Mouse (Mus musculus) embryonic facial prominence, embryonic 15.5 days (tissue): ENCODE results near the gene Gm44579. TPM values are rescaled to one million over a fixed set of nuclear protein-coding genes. Genes with fewer than 3 reads are reported as not detected.
A peak's percentile ranks its signal among the peaks of the same experiment; 100 is the strongest.

Experiments
- ATAC-seq: fragments of 200-750 bp; cut with Nextera tagmentation; 2 replicates; pipeline ENCODE4 v1.8.0; 2017; ENCODE audit warnings: low read depth, moderate TSS enrichment; ENCODE audit not compliant: insufficient number of reproducible peaks, low FRiP score, low TSS enrichment
- H3K27ac ChIP-seq: fragments of 300-500 bp; sonication (generic); replicated peaks from 2 replicates; pipeline ENCODE4 v1.5.1; 2015; ENCODE audit warnings: mild to moderate bottlenecking, inconsistent platforms
- H3K27me3 ChIP-seq: fragments of 300-500 bp; sonication (generic); 2 replicates; pipeline ENCODE4 v1.6.1; 2015; ENCODE audit warnings: inconsistent platforms
- H3K36me3 ChIP-seq: fragments of 300-500 bp; sonication (generic); 2 replicates; pipeline ENCODE4 v1.6.1; 2015; ENCODE audit warnings: mild to moderate bottlenecking, inconsistent platforms
- H3K4me1 ChIP-seq: fragments of 300-500 bp; sonication (generic); 2 replicates; pipeline ENCODE4 v1.6.1; 2015; ENCODE audit warnings: inconsistent platforms
- H3K4me2 ChIP-seq: fragments of 300-500 bp; sonication (generic); replicated peaks from 2 replicates; pipeline ENCODE4 v1.6.1; 2015; ENCODE audit warnings: mild to moderate bottlenecking, inconsistent platforms
- H3K4me3 ChIP-seq: fragments of 300-500 bp; sonication (generic); replicated peaks from 2 replicates; pipeline ENCODE4 v1.5.1; 2015; ENCODE audit warnings: mild to moderate bottlenecking, inconsistent platforms
- H3K9ac ChIP-seq: fragments of 300-500 bp; sonication (generic); 2 replicates; pipeline ENCODE4 v1.6.1; 2015; ENCODE audit warnings: inconsistent platforms
- H3K9me3 ChIP-seq: fragments of 300-500 bp; sonication (generic); replicated peaks from 2 replicates; pipeline ENCODE4 v1.6.1; 2016; ENCODE audit warnings: inconsistent platforms
- WGBS: fragments of 180-500 bp; shearing (Covaris S2); methylation state at CpG from one replicate; pipeline ENCODE4 v1.1.7; 2015; 5-methylcytosine and 5-hydroxymethylcytosine counted together
- polyA plus RNA-seq: library from polyadenylated mRNA; unstranded; fragments of >200 nt; fragmentation: Nextera tagmentation; extraction: Ambion mirVana; gene quantifications from 2 replicates; pipeline ENCODE4 v1.2.1, GENCODE M21; 2015

The Gm44579 gene
- polyA plus RNA-seq, 1 experiment from 2014 or later, result not detected

GRCm38 (mm10) chr15:98195442-98195841, 25.3 kb downstream of the Gm44579 start, which contains the start of gene Olfr288:
Olfr288 (minus strand) TSS chr15:98195542.
- ATAC-seq, result no peak
- H3K4me1 ChIP-seq, result no peaks in the 10 kb centered on the region
- no peak within 1 kb of the TSS for H3K27ac ChIP-seq
- 61% methylated on average over 3 of the region's 3 CpGs for WGBS
- H3K9me3 ChIP-seq, result no peaks in the 10 kb centered on the region
- H3K27me3 ChIP-seq, result no peaks in the 10 kb centered on the region
- no peak within 1 kb of the TSS for H3K4me3 ChIP-seq
- no peak within 1 kb of the TSS for H3K4me2 ChIP-seq
- H3K9ac ChIP-seq, result no peak within 1 kb of the TSS
- H3K36me3 ChIP-seq, result no peaks in the 10 kb centered on the region

- Histone ChIP-seq H3K4me1 (peaks cover 10% of the 10 kb centered on the region; the same call in 1 of the 2 replicates), H3K4me2 (no peak overlapping the region), H3K27me3 (0 out of 2 replicates have a peak, but pooled peaks cover 4% of the 10 kb centered on the region), H3K9me3 (no peaks in the 10 kb centered on the region), H3K27ac (no peak overlapping the region), H3K36me3 (no peaks in the 10 kb centered on the region), H3K9ac (no peak overlapping the region), H3K4me3 (no peak overlapping the region)
- WGBS, result 33% methylated on average over 4 of the region's 4 CpGs
- ATAC-seq, result no peak
These were observed 36.3 kb downstream of the Gm44579 start for GRCm38 (mm10) chr15:98184456-98184855.

GRCm38 (mm10) chr15:98181856-98182570, 38.8 kb downstream of the Gm44579 start:
- H3K27me3 ChIP-seq, result 0 out of 2 replicates have a peak, but pooled peaks cover 10% of the 10 kb centered on the region
- no peak overlapping the region for H3K27ac ChIP-seq
- no peak for ATAC-seq
- peak overlapping the region; percentile 69 for H3K4me2 ChIP-seq
- no peak overlapping the region; the same call in 1 of the 2 replicates for H3K4me3 ChIP-seq
- H3K4me1 ChIP-seq, result peaks cover 10% of the 10 kb centered on the region; the same call in 1 of the 2 replicates
- H3K9ac ChIP-seq, result no peak overlapping the region
- WGBS, result 66% methylated on average over 12 of the region's 12 CpGs
- no peaks in the 10 kb centered on the region for H3K9me3 ChIP-seq
- H3K36me3 ChIP-seq, result no peaks in the 10 kb centered on the region

DNA sequence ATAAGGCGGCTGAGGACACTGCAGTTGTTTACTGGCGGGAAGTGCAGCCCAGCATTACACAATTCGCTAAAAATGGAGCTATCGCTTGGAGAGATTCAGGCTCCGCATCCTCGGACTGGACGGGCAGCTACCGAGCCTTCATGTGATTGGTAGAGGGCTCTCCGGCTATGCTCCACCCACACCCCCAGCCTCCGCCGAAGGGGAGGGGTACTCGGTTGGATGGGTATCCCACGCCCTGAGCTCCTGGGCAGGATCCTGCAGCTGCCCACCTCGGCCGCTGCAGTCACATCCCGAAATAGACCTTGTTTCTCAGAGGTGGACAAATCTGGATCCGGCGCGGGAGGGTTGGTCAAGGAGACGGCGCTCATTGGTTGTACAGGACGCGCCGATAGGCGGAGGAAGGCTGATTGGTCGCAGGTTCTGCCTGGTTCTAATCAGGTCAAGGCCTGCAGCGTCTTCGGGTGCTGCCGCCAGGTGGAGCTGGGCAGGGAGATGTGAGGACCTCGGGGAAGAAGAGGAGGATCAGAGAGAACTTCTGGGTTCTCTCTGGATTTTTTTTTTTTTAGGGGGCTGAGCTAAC, 39.6 kb downstream of the Gm44579 start:
- peaks cover 10% of the 10 kb centered on the region; the same call in 1 of the 2 replicates for H3K4me1 ChIP-seq
- H3K9me3 ChIP-seq, result no peaks in the 10 kb centered on the region
- peaks cover 16% of the 10 kb centered on the region; the same call in 1 of the 2 replicates for H3K27me3 ChIP-seq
- no peak overlapping the region; the same call in 1 of the 2 replicates for H3K9ac ChIP-seq
- peak overlapping the region; percentile 59 for H3K4me3 ChIP-seq
- H3K36me3 ChIP-seq, result no peaks in the 10 kb centered on the region
- ATAC-seq, result peak; percentile 95
- peak overlapping the region; percentile 69 for H3K4me2 ChIP-seq
- no peak overlapping the region; the same call in 1 of the 2 replicates for H3K27ac ChIP-seq
- WGBS, result under 1% methylated on average over 30 of the region's 30 CpGs

GRCm38 (mm10) chr15:98180567-98181131, 40.1 kb downstream of the Gm44579 start:
- peak overlapping the region; percentile 59 for H3K4me3 ChIP-seq
- WGBS, result 6% methylated on average over 26 of the region's 26 CpGs
- H3K9ac ChIP-seq, result no peak overlapping the region
- no peaks in the 10 kb centered on the region for H3K36me3 ChIP-seq
- peaks cover 22% of the 10 kb centered on the region; the same call in 1 of the 2 replicates for H3K27me3 ChIP-seq
- no peak for ATAC-seq
- no peaks in the 10 kb centered on the region for H3K9me3 ChIP-seq
- peak overlapping the region; percentile 69 for H3K4me2 ChIP-seq
- H3K4me1 ChIP-seq, result peaks cover 10% of the 10 kb centered on the region; the same call in 1 of the 2 replicates
- H3K27ac ChIP-seq, result no peak overlapping the region; the same call in 1 of the 2 replicates

DNA sequence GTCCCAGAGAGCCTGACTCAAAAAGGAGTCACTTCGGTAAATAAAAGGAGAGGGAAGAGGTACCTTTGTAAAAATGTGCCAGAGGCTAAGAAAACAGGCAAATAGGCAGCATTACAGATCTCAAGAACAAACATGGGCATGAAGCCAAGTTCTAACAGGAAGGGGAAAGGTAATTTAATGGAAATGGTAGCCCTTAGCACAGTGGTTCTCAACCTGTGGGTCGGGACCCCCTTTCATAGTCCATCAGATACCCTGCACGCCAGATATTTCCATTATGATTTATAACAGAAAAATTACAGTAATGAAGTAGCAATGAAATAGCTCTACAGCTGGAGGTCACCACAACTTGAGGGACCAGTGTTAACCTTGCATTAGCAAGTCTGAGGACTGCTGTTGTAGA, 43.5 kb downstream of the Gm44579 start:
- H3K4me2 ChIP-seq, result no peak overlapping the region
- H3K27me3 ChIP-seq, result peaks cover 35% of the 10 kb centered on the region; the same call in 1 of the 2 replicates
- peaks cover 10% of the 10 kb centered on the region; the same call in 1 of the 2 replicates for H3K4me1 ChIP-seq
- H3K27ac ChIP-seq, result no peak overlapping the region
- WGBS, result 60% methylated on average over 3 of the region's 3 CpGs
- no peaks in the 10 kb centered on the region for H3K36me3 ChIP-seq
- no peak overlapping the region for H3K9ac ChIP-seq
- ATAC-seq, result no peak
- no peaks in the 10 kb centered on the region for H3K9me3 ChIP-seq
- no peak overlapping the region for H3K4me3 ChIP-seq

- H3K9ac ChIP-seq, result no peak overlapping the region
- H3K9me3 ChIP-seq, result no peaks in the 10 kb centered on the region
- H3K36me3 ChIP-seq, result no peaks in the 10 kb centered on the region
- no peaks in the 10 kb centered on the region for H3K4me1 ChIP-seq
- H3K4me3 ChIP-seq, result no peak overlapping the region
- peaks cover 66% of the 10 kb centered on the region for H3K27me3 ChIP-seq
- H3K27ac ChIP-seq, result no peak overlapping the region
- ATAC-seq, result no peak
- no peak overlapping the region for H3K4me2 ChIP-seq
- 34% methylated on average over 8 of the region's 8 CpGs for WGBS
These were observed 47.0 kb downstream of the Gm44579 start for GRCm38 (mm10) chr15:98173821-98174220.

GRCm38 (mm10) chr15:98172113-98172512, 48.7 kb downstream of the Gm44579 start:
- H3K27me3 ChIP-seq, result peaks cover 76% of the 10 kb centered on the region
- 72% methylated on average over 5 of the region's 5 CpGs for WGBS
- no peaks in the 10 kb centered on the region for H3K36me3 ChIP-seq

DNA sequence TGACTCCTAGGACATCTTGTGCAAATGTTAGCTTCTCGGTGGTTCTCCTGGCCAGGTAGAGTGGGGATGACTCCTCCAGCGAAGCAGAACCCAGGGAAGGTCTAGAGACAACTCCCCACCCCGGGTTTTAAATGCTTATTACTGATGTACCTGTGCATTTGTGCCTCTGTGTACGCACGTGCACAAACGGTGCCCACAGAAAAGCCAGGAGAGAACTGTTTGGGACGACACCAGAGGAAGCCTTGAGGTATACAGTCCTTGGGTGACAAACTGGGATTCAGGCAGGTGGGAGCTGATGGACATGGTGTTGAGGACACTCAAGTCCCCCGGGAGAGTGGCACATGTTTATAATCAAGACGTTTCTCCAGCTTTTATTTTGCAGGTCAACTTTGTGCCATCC, 49.9 kb downstream of the Gm44579 start:
- WGBS, result 65% methylated on average over 9 of the region's 9 CpGs
- no peak for ATAC-seq

More at GRCm38 (mm10) chr15:98172113-98172512, 48.7 kb downstream of the Gm44579 start:
- ATAC-seq, result no peak
- no peak overlapping the region for H3K9ac ChIP-seq
- H3K4me3 ChIP-seq, result no peak overlapping the region
- H3K4me1 ChIP-seq, result peaks cover 10% of the 10 kb centered on the region
- H3K9me3 ChIP-seq, result no peaks in the 10 kb centered on the region
- no peak overlapping the region for H3K27ac ChIP-seq
- H3K4me2 ChIP-seq, result no peak overlapping the region

DNA sequence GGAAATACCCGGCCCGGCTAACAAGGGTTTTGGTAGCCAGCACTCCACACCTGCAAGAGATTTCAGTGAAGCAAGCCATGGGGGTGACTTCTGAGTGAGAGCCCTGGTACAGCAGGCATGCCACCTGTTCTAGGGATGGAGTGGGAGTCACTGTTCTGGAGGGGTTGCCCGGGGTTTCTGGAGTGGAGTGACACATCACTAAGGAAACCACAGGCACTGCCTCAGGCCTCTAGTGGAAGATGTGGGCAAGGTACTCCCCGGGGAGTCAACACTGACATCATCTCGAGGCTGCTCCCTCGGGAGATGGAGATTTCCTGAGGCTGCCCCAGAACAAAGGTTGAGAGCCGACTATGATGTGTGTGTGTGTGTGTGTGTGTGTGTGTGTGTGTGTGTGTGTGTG, 50.4 kb downstream of the Gm44579 start:
- Histone ChIP-seq H3K9me3 (no peaks in the 10 kb centered on the region), H3K4me1 (peaks cover 10% of the 10 kb centered on the region), H3K27me3 (peaks cover 80% of the 10 kb centered on the region), H3K4me2 (no peak overlapping the region), H3K4me3 (no peak overlapping the region), H3K36me3 (no peaks in the 10 kb centered on the region), H3K27ac (no peak overlapping the region), H3K9ac (no peak overlapping the region)
- no peak for ATAC-seq
- WGBS, result 29% methylated on average over 7 of the region's 7 CpGs

More for the DNA sequence above, 49.9 kb downstream of the Gm44579 start:
- Histone ChIP-seq H3K9ac (no peak overlapping the region), H3K27me3 (peaks cover 79% of the 10 kb centered on the region), H3K9me3 (no peaks in the 10 kb centered on the region), H3K36me3 (no peaks in the 10 kb centered on the region), H3K27ac (no peak overlapping the region), H3K4me1 (peaks cover 10% of the 10 kb centered on the region), H3K4me3 (no peak overlapping the region), H3K4me2 (no peak overlapping the region)

DNA sequence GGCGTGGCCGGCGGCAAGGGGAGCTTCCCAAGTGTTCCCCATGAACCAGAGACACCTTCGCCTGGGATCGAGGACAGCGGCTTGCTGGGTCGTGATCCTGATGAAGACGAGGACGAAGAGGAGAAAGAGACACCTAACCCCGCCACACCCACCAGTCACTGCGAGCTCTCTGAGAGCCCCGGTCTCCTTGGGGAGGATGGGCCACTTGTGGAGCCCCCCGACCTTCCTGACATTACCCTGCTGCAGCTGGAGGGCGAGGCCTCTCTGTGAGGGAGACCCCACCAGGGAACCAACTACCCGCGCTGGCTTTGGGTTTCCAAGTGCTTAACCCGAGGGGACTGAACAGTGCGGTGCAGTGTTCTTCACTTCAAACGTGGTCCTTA, 52.2 kb downstream of the Gm44579 start:
- no peak for ATAC-seq
- Histone ChIP-seq H3K27me3 (peaks cover 81% of the 10 kb centered on the region), H3K4me1 (peaks cover 10% of the 10 kb centered on the region), H3K9me3 (no peaks in the 10 kb centered on the region), H3K27ac (no peak overlapping the region), H3K9ac (no peak overlapping the region), H3K4me2 (no peak overlapping the region; the same call in 1 of the 2 replicates), H3K36me3 (no peaks in the 10 kb centered on the region), H3K4me3 (peak overlapping the region; percentile 43; the same call in 1 of the 2 replicates)
- WGBS, result 5% methylated on average over 19 of the region's 19 CpGs
